23 mouse cellular contexts compared by ENCODE assay signal in the genomic region with DNA sequence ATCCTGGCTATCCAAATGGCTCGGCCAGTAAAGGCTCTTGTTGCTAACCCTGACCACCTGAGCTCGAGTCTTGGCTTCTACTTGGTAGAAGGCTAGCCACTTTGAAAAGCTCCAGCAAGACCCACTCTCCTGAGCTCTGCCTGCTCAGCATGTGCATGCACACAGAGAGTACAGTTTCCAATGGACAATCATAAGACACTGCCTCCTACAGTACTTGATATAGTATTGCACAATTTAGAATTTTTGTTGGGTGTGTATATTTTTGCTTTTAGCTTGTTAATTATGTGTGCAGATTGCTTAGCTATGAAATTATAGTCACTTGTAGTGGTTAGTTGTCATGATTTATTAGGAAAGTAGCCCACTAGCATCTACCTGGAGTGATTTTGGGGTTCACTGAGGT. TPM values are rescaled to one million over a fixed set of nuclear protein-coding genes. Genes with fewer than 3 reads are reported as not detected.
A peak's percentile ranks its signal among the peaks of the same experiment; 100 is the strongest.
DNase-seq lines count a peak whose midpoint lies in the region; ATAC-seq and TF ChIP-seq lines count a peak whose summit lies in the region.
"Had no signal": no experiment of that assay in that cellular context is flagged by ENCODE, and none has a peak within 500 bp of the region (broad histone marks: within the 10 kb centered on the region; RNA-seq: fewer than 3 reads in every experiment).

No protein-coding gene starts in this region.

- H3K9me3 ChIP-seq in E14TG2a.4 (ENCODE audit: low read length), result no peaks in the 10 kb centered on the region
- H3K9me3 ChIP-seq: embryonic facial prominence, embryonic 12.5 days; hindbrain, embryonic 15.5 days; liver, embryonic 15.5 days; megakaryocyte, embryonic 14.5 days; stomach, embryonic 15.5 days had no signal

- H3K36me3 ChIP-seq in E14TG2a.4 (ENCODE audit: insufficient read depth, low read length), result peaks cover 72% of the 10 kb centered on the region

- H3K4me1 ChIP-seq in E14TG2a.4 (replicated peaks; ENCODE audit: low read depth, low read length), result 0 out of 2 replicates have a peak, but pooled peaks cover 3% of the 10 kb centered on the region
- H3K4me1 ChIP-seq: embryonic facial prominence, embryonic 12.5 days; hindbrain, embryonic 15.5 days; liver, embryonic 15.5 days; stomach, embryonic 15.5 days had no signal

- intact Hi-C loops in left cerebral cortex, adult 2 months (cut with DNase I), result no loop called here
- intact Hi-C loops in left cerebral cortex, postnatal 14 days (cut with DNase I), result no loop called here
- intact Hi-C loops in gastrocnemius, postnatal 36 days (cut with DNase I), result no loop called here

- H3K27ac ChIP-seq in left cerebral cortex, adult 2 months, result no peak overlapping the region
- H3K27ac ChIP-seq: embryonic facial prominence, embryonic 12.5 days; hindbrain, embryonic 15.5 days; liver, embryonic 15.5 days; stomach, embryonic 15.5 days had no signal

- H3K4me3 ChIP-seq in left cerebral cortex, adult 2 months, result no peak overlapping the region
- H3K4me3 ChIP-seq in E14TG2a.4 (replicated peaks; ENCODE audit: low read length), result no peak overlapping the region
- H3K4me3 ChIP-seq: embryonic facial prominence, embryonic 12.5 days; hindbrain, embryonic 15.5 days; liver, embryonic 15.5 days; megakaryocyte, embryonic 14.5 days; stomach, embryonic 15.5 days had no signal

- no peaks in the 10 kb centered on the region for H3K27me3 ChIP-seq in E14TG2a.4 (ENCODE audit: insufficient read depth, low read length)
- H3K27me3 ChIP-seq: embryonic facial prominence, embryonic 12.5 days; hindbrain, embryonic 15.5 days; liver, embryonic 15.5 days; megakaryocyte, embryonic 14.5 days; stomach, embryonic 15.5 days had no signal

- ATAC-seq in CD4-positive, CD25-positive, alpha-beta regulatory T cell, adult 4 months, result no peak
- peak; percentile 46; the same call in 1 of the 2 replicates for ATAC-seq in erythroid progenitor cell, adult 5-6 weeks (replicated peaks; ENCODE audit: low FRiP score, poor library complexity, severe bottlenecking)
- ATAC-seq: forebrain, embryonic 16.5 days; intestine, embryonic 16.5 days; midbrain, embryonic 16.5 days had no signal

- TF ChIP-seq CTCF in left cerebral cortex, adult 2 months (IDR thresholded peaks at IDR 0.05), result peak; percentile 33
- peak; percentile 26 for TF ChIP-seq CTCF in E14TG2a.4 (conservative IDR thresholded peaks at IDR 0.05; ENCODE audit: low read length)

- DNase-seq in CD4-positive, CD25-positive, alpha-beta regulatory T cell, adult 2 months (ENCODE audit: low read depth, low spot score), result peak; percentile 13
- no peak for DNase-seq in left cerebral cortex, adult 2 months (ENCODE audit: extremely low spot score in 1 of 2, low spot score in 2 of 2)
- no peak for DNase-seq in left cerebral cortex, postnatal 14 days (ENCODE audit: low spot score in 2 of 2)
- DNase-seq in urinary bladder, postnatal 14 days (ENCODE audit: low spot score), result no peak
- DNase-seq in gastrocnemius, postnatal 36 days, result no peak
- DNase-seq: adrenal gland, postnatal 36 days; cerebellum, adult 8-10 months; heart, postnatal 4 days; kidney, postnatal 10 days; lung, postnatal 10 days; right cerebral cortex, postnatal 25 days; thymus, postnatal 14 days had no signal

RNA-seq across cellular contexts. Expression of gene Dynlrb1, which starts 12.4 kb away (rescaled TPM):
- polyA plus RNA-seq in CD4-positive, CD25-positive, alpha-beta regulatory T cell, adult 4 months (2017; shearing (Covaris generic)), result 100 to 1,000 TPM; 259 to 281 TPM
- 100 to 1,000 TPM; 294 to 305 TPM for total RNA-seq in left cerebral cortex, adult 2 months (2021)
- 100 to 1,000 TPM; 329 to 335 TPM for total RNA-seq in left cerebral cortex, postnatal 14 days (2021)
- 95.2 and 122 TPM in 2 replicates for total RNA-seq in erythroid progenitor cell, adult 5-6 weeks (2015; ENCODE audit: low replicate concordance)
- 37.9 and 56.7 TPM in 2 replicates for total RNA-seq in erythroid progenitor cell, adult 5-6 weeks (2017; ENCODE audit: low replicate concordance)
- 100 to 1,000 TPM in 1 of 2 experiments, 10 to 100 TPM in 1; 94.2 to 104 TPM for total RNA-seq in gastrocnemius, postnatal 36 days (2021)

RNA-seq across cellular contexts. Expression of gene Map1lc3a, which starts 27.4 kb away (rescaled TPM):
- 1 to 10 TPM; 1.1 to 2.9 TPM for polyA plus RNA-seq in CD4-positive, CD25-positive, alpha-beta regulatory T cell, adult 4 months (2017; shearing (Covaris generic))
- total RNA-seq in left cerebral cortex, adult 2 months (2021), result 100 to 1,000 TPM; 313 to 317 TPM
- 100 to 1,000 TPM; 435 to 436 TPM for total RNA-seq in left cerebral cortex, postnatal 14 days (2021)
- total RNA-seq in erythroid progenitor cell, adult 5-6 weeks (2015; ENCODE audit: low replicate concordance), result not detected in 2 replicates
- 2.8 TPM in 1 of 2 replicates, not detected in the other for total RNA-seq in erythroid progenitor cell, adult 5-6 weeks (2017; ENCODE audit: low replicate concordance)
- total RNA-seq in gastrocnemius, postnatal 36 days (2021), result 100 to 1,000 TPM; 259 to 263 TPM

Comparison
In these comparisons a context has a peak if more than half of its experiments do, and no peak if none do; other contexts are left out.
1. RNA of gene Map1lc3a, which starts 27.4 kb away (total RNA-seq): 435 to 436 TPM in left cerebral cortex, postnatal 14 days, 313 to 317 TPM in left cerebral cortex, adult 2 months and 259 to 263 TPM in gastrocnemius, postnatal 36 days; 2.8 TPM in erythroid progenitor cell, adult 5-6 weeks; every median in the first group is over 10 times any median in the second.